Mouse (Mus musculus) heart, adult 2 months (tissue): Measurements from ENCODE around the gene Dennd2d. TPM values are rescaled to one million over a fixed set of nuclear protein-coding genes. Genes with fewer than 3 reads are reported as not detected.

ENCODE experiments used
- DNase-seq, 2 experiments: peaks; one replicate each; pipeline ENCODE4 v3.0.0; 2021
- H3K27ac ChIP-seq: fragments of 200-600 bp; 2 replicates; pipeline ENCODE4 v1.8.1; 2022
- H3K27me3 ChIP-seq: fragments of 200-500 bp; 2 replicates; pipeline ENCODE4 v1.6.1; 2012; ENCODE audit warnings: mild to moderate bottlenecking, low read length, inconsistent platforms, mixed read lengths; ENCODE audit not compliant: control insufficient read depth, insufficient read depth
- H3K36me3 ChIP-seq: fragments of 200-500 bp; 2 replicates; pipeline ENCODE4 v1.6.1; 2012; ENCODE audit warnings: low read length, inconsistent platforms; ENCODE audit not compliant: control insufficient read depth, insufficient read depth
- H3K4me1 ChIP-seq: fragments of 200-500 bp; 2 replicates; pipeline ENCODE4 v1.6.1; 2011; ENCODE audit warnings: low read length; ENCODE audit not compliant: control insufficient read depth, insufficient read depth
- H3K4me3 ChIP-seq: fragments of 200-600 bp; 2 replicates; pipeline ENCODE4 v1.8.1; 2022
- H3K79me2 ChIP-seq: fragments of 200-500 bp; replicated peaks from 2 replicates; pipeline ENCODE4 v1.6.1; 2012; ENCODE audit warnings: mild to moderate bottlenecking, inconsistent platforms, low read length, moderate library complexity, mixed read lengths; ENCODE audit not compliant: control insufficient read depth, insufficient read depth
- H3K9ac ChIP-seq: fragments of 200-500 bp; 2 replicates; pipeline ENCODE4 v1.6.1; 2012; ENCODE audit warnings: low read depth, mild to moderate bottlenecking, control low read depth, inconsistent platforms, low read length, mixed read lengths
- CTCF ChIP-seq: fragments of 200-600 bp; IDR thresholded peaks from 2 replicates; pipeline ENCODE4 v1.8.1; 2022; ENCODE audit warnings: antibody characterized with exemption, mild to moderate bottlenecking, moderate library complexity
- EP300 ChIP-seq: fragments of 200-500 bp; IDR thresholded peaks from 2 replicates; pipeline ENCODE4 v1.6.1; 2011; ENCODE audit warnings: low read depth, low read length, control low read depth; ENCODE audit not compliant: insufficient read depth
- POLR2A ChIP-seq: fragments of 200-500 bp; IDR thresholded peaks from 2 replicates; pipeline ENCODE4 v1.6.1; 2011; ENCODE audit warnings: mild to moderate bottlenecking, low read depth, low read length, control low read depth; ENCODE audit not compliant: insufficient read depth
- whole genome bisulfite sequencing: fragments of 180-500 bp; shearing (Covaris S2); methylation state at CpG from one replicate; pipeline ENCODE4 v1.1.7; 2018; 5-methylcytosine and 5-hydroxymethylcytosine counted together
- intact Hi-C: fragments of 180-260 bp; cut with DNase I; formaldehyde crosslinking; loops from one replicate; pipeline ENCODE4 v1.15.1; 2025
- polyA plus RNA-seq: library from polyadenylated mRNA; depleted of rRNA; stranded (reverse); fragments of >200 nt; gene quantifications from 2 replicates; pipeline ENCODE4 v1.2.3, GENCODE M21; 2012
- total RNA-seq, 2 experiments: library from RNA; stranded (reverse); gene quantifications; 2 replicates each; pipeline ENCODE4 v1.2.3; 2021

Gene Dennd2d
- total and polyA plus RNA-seq, 3 experiments: 0.45 to 1.9 (median 0.57) TPM

DNA sequence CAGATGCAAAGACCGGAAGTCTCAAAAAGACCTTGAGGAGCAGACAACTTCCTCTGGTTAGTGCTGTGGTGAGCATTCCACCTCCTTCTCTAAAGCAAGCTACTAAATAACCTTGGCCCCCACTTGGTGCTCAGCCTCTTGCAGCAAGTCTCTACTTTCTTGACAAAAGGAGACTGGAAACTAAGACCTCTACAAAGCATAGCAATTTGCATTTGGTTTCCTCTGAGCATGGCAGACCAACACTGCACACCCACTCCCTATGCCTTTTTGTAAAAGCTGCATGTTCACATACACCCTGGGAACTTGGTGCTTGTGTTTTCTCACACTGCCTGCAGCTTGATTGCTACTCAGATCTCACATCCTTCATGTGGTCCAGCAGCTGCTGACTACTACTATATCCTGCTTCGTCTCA, 20.1 kb upstream of the Dennd2d start:
- Histone ChIP-seq H3K36me3 (no peaks in the 10 kb centered on the region), H3K4me3 (no peak overlapping the region), H3K4me1 (no peaks in the 10 kb centered on the region), H3K27ac (no peak overlapping the region), H3K9ac (no peak overlapping the region), H3K79me2 (no peaks in the 10 kb centered on the region), H3K27me3 (no peaks in the 10 kb centered on the region)
- TF ChIP-seq CTCF (no peak), EP300 (no peak), POLR2A (no peak)
- WGBS: 78% methylated on average over 2 of the region's 2 CpGs
- intact Hi-C loops: no loop called here
- no peak for DNase-seq

DNA sequence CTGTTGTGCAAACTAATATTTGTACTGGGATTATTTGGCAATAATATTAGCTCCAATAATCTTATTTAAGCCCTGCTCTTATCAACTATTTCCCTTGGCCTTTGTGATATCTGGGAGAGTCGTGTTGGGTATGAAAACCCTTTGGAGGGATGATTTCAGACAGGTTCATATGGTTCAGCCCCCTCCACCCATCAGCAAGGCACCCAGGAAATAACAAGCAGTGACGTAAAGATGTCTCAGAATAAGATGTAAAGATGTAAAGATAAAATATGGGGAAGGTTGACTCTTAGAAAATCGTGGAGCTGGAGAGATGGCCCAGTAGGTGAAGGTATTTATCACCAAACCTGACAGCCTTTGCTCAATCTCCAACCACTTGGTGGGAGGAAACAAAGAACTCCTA, 19.7 kb upstream of the Dennd2d start:
- Histone ChIP-seq H3K79me2 (no peaks in the 10 kb centered on the region), H3K27me3 (no peaks in the 10 kb centered on the region), H3K9ac (no peak overlapping the region), H3K4me1 (no peaks in the 10 kb centered on the region), H3K4me3 (no peak overlapping the region), H3K36me3 (no peaks in the 10 kb centered on the region), H3K27ac (no peak overlapping the region)
- intact Hi-C loops: no loop called here
- 48% methylated on average over 3 of the region's 3 CpGs for WGBS
- TF ChIP-seq EP300 (no peak), POLR2A (no peak), CTCF (no peak)
- no peak for DNase-seq

DNA sequence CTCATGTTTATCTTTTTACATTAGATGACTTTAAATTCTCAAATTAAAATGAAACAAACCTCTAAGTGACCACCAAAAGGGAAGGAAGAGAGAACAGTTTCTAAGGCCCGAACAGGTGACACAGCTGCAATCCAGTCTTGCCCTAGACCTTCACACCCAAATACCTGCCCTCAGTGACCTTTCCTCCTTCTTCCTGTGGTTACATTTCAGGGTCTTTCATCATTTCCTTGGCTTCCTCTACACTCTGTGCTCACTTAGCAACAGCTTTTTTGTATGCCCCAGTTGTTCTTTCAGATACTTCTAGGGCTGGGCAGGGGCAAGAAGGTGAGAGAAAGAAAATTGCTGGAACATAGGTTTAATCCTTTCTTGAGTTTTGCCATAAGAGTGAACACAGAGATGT, 17.5 kb upstream of the Dennd2d start:
- H3K27me3 ChIP-seq: no peaks in the 10 kb centered on the region
- no peaks in the 10 kb centered on the region for H3K4me1 ChIP-seq
- TF ChIP-seq POLR2A: no peak
- TF ChIP-seq CTCF: no peak
- no peak for TF ChIP-seq EP300
- no peaks in the 10 kb centered on the region for H3K36me3 ChIP-seq
- intact Hi-C loops: no loop called here
- no peak overlapping the region for H3K9ac ChIP-seq
- H3K27ac ChIP-seq: no peak overlapping the region
- no peak overlapping the region for H3K4me3 ChIP-seq
- whole genome bisulfite sequencing: 63% methylated on average over 1 of the region's 1 CpGs
- DNase-seq: no peak
- H3K79me2 ChIP-seq: no peaks in the 10 kb centered on the region

DNA sequence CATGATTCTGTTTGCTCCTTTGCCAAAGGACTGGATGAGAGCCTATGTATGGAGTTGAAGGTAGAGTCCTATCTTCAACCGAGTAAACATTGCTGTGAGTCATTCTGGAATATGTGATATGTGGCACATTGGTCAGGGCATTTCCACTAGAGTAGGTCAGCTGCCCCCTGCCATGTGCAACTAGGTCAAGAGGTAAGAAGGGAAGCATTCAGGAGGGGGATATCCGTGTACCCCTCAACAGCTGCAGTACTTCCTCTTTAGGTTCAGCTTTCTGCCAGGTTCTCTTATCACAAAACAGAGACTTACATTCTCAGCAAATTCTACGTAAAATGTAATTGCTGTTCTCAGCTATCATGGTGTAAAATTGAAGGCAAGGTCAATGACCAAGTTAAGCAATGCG, 8.0 kb upstream of the Dennd2d start:
- Histone ChIP-seq H3K4me1 (no peaks in the 10 kb centered on the region), H3K9ac (no peak overlapping the region), H3K27ac (no peak overlapping the region), H3K4me3 (no peak overlapping the region), H3K79me2 (no peaks in the 10 kb centered on the region), H3K27me3 (no peaks in the 10 kb centered on the region), H3K36me3 (no peaks in the 10 kb centered on the region)
- 56% methylated on average over 4 of the region's 4 CpGs for WGBS
- DNase-seq: no peak
- intact Hi-C loops: no loop called here
- no peak for TF ChIP-seq POLR2A
- no peak for TF ChIP-seq CTCF
- TF ChIP-seq EP300: no peak

DNA sequence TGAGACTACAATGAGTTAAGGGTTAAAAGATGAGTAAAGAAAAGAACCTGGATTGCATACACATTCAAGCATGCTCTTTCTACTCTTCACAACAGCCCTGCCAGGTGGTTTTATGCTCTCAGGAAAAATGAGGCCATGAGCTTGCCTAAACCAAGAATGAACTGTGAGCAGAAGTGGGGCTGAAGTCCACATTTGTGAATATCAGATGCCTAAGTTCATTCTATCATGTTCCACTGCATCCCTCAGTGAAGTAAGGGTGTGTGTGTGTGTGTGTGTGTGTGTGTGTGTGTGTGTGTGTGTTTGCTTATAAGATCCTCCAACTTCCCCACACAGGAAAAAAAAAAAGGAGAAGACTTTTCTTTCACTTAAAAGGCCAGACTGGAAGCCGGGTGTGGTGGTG, 5.3 kb upstream of the Dennd2d start:
- no peaks in the 10 kb centered on the region for H3K27me3 ChIP-seq
- no peaks in the 10 kb centered on the region for H3K36me3 ChIP-seq
- 84% methylated on average over 1 of the region's 1 CpGs for WGBS
- no peak overlapping the region for H3K4me3 ChIP-seq
- TF ChIP-seq EP300 (no peak), CTCF (no peak), POLR2A (no peak)
- no peak for DNase-seq
- H3K9ac ChIP-seq: no peak overlapping the region
- intact Hi-C loops: no loop called here
- H3K27ac ChIP-seq: no peak overlapping the region
- no peaks in the 10 kb centered on the region for H3K4me1 ChIP-seq
- H3K79me2 ChIP-seq: no peaks in the 10 kb centered on the region

DNA sequence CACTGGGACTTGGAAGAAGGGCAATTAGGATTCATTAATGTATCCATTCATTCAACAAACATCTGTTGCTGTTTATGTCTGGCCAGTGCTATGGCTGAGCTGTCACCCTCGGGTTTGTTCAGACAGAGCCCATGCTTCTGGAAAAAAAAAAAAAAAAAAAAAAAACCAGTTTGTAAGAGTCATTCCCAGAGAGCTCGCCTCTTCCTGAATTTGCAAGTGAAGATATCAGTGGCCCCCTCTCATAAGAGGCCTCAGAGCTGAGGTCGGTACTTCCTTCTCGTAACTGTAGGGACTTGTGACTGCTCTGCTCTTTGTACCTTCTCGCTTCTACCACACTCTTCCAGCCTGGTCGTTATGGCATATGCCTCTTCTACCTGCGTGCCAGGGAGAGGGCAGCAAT, 1.1 kb downstream of the Dennd2d start:
- H3K27me3 ChIP-seq: no peaks in the 10 kb centered on the region
- no peak overlapping the region for H3K27ac ChIP-seq
- no peak for DNase-seq
- no peak for TF ChIP-seq CTCF
- no peak for TF ChIP-seq POLR2A
- no peak for TF ChIP-seq EP300
- 59% methylated on average over 7 of the region's 7 CpGs for WGBS
- no peaks in the 10 kb centered on the region for H3K79me2 ChIP-seq
- no peaks in the 10 kb centered on the region for H3K36me3 ChIP-seq
- no peak overlapping the region for H3K9ac ChIP-seq
- intact Hi-C loops: loop anchor here (5.0 kb wide), 1 partner anchor 74 kb away; no protein-coding TSS in a partner anchor
- H3K4me1 ChIP-seq: peaks cover 4% of the 10 kb centered on the region
- H3K4me3 ChIP-seq: no peak overlapping the region
